Mouse (Mus musculus): ENCODE measurements around the gene Igll1. TPM values are rescaled to one million over a fixed set of nuclear protein-coding genes. Genes with fewer than 3 reads are reported as not detected.
A peak's percentile ranks its signal among the peaks of the same experiment; 100 is the strongest.

The Igll1 gene
- polyA plus RNA-seq, 1 experiment, result not detected

DNA sequence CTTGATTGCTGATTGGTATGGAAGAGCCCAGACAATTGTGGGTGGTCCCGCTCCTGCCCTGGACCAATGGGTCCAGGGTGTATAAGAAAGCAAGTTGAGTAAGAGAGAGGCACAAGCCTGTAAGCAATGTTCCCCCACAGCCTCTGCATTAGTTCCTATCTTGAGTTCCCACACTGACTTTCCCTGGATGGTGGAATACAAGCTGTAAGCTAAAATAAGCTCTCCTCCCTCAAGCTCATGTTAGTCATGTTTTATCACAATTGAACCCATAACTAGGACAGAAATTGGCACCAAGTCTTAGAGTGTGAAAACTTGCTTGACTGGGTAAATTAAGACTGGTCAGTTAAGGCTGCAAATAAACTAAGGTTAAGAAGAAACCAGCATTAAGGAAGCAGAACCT lies 8.2 kb downstream of the Igll1 start:
- H3K27ac ChIP-seq (ENCODE audit: insufficient read depth, low read length), result no peak overlapping the region
- DNase-seq (ENCODE audit: low read depth in 1 of 2, low spot score in 2 of 2), result no peak
- 76% methylated on average over 1 of the region's 1 CpGs for WGBS
- H3K4me3 ChIP-seq (ENCODE audit: extremely low read depth, insufficient read depth, insufficient read length), result no peak overlapping the region
- no peaks in the 10 kb centered on the region for H3K36me3 ChIP-seq (ENCODE audit: control insufficient read depth, insufficient read depth, low read length)
- no peaks in the 10 kb centered on the region for H3K27me3 ChIP-seq (ENCODE audit: control insufficient read depth, insufficient read depth, low read length)
- no peaks in the 10 kb centered on the region for H3K4me1 ChIP-seq (ENCODE audit: control insufficient read depth, insufficient read depth, insufficient read length)
- TF ChIP-seq POLR2A (IDR thresholded peaks at IDR 0.05; ENCODE audit: low read depth, low read length) (no peak), CTCF (IDR thresholded peaks at IDR 0.05; ENCODE audit: extremely low read depth, insufficient read depth, insufficient read length, insufficient replicate concordance) (no peak)

DNA sequence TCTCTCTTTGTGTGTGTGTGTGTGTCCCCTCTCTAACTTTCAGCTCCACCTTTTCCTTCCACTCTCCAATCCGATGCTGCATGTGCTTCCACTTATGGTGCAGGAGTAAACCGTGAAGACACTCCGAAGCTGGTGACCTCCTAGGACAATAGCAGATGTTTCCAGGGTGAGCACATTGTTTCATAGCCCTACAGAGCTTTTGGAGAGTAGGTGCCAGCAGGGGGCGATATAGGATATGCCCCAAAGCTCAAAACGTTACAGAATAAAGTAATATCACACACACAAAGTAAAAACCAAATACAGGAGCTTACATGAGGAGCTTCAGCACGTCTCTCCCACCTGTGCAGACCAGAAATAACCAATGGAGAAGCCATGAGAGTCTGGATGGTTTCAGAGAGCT lies 8.9 kb downstream of the Igll1 start:
- no peaks in the 10 kb centered on the region for H3K36me3 ChIP-seq (ENCODE audit: control insufficient read depth, insufficient read depth, low read length)
- no peak for TF ChIP-seq POLR2A (IDR thresholded peaks at IDR 0.05; ENCODE audit: low read depth, low read length)
- TF ChIP-seq CTCF (IDR thresholded peaks at IDR 0.05; ENCODE audit: extremely low read depth, insufficient read depth, insufficient read length, insufficient replicate concordance), result peak; percentile 30; the same call in 1 of the 2 replicates
- H3K27ac ChIP-seq (ENCODE audit: insufficient read depth, low read length), result no peak overlapping the region
- no peak overlapping the region for H3K4me3 ChIP-seq (ENCODE audit: extremely low read depth, insufficient read depth, insufficient read length)
- 6% methylated on average over 6 of the region's 6 CpGs for WGBS
- peak; percentile 28 to 50 for DNase-seq (ENCODE audit: low read depth in 1 of 2, low spot score in 2 of 2)
- H3K4me1 ChIP-seq (ENCODE audit: control insufficient read depth, insufficient read depth, insufficient read length), result no peaks in the 10 kb centered on the region
- no peaks in the 10 kb centered on the region for H3K27me3 ChIP-seq (ENCODE audit: control insufficient read depth, insufficient read depth, low read length)

DNA sequence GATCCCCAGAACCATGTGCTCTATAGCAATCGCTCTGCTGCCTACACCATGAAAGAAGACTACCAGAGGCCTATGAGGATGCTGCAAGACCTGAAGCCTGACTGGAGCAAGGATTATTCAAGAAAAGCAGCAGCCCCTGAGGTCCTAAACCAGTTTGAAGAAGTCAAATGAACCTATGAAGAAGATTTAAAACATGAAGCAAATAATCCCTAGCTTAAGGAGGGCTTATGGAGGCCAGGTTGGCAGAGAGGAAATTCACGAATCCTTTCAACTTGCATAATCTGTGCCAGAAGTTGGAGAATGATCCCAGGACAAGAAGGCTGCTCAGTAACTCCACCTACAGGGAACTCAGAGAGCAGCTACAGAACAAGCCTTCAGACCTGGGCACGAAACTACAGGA lies 11.4 kb downstream of the Igll1 start:
- Histone ChIP-seq H3K27ac (ENCODE audit: insufficient read depth, low read length) (no peak overlapping the region), H3K27me3 (ENCODE audit: control insufficient read depth, insufficient read depth, low read length) (no peaks in the 10 kb centered on the region), H3K4me1 (ENCODE audit: control insufficient read depth, insufficient read depth, insufficient read length) (no peaks in the 10 kb centered on the region), H3K36me3 (ENCODE audit: control insufficient read depth, insufficient read depth, low read length) (no peaks in the 10 kb centered on the region), H3K4me3 (ENCODE audit: extremely low read depth, insufficient read depth, insufficient read length) (no peak overlapping the region)
- no peak for TF ChIP-seq CTCF (IDR thresholded peaks at IDR 0.05; ENCODE audit: extremely low read depth, insufficient read depth, insufficient read length, insufficient replicate concordance)
- TF ChIP-seq POLR2A (IDR thresholded peaks at IDR 0.05; ENCODE audit: low read depth, low read length), result no peak
- WGBS, result 87% methylated on average over 3 of the region's 3 CpGs
- DNase-seq (ENCODE audit: low read depth in 1 of 2, low spot score in 2 of 2), result no peak

DNA sequence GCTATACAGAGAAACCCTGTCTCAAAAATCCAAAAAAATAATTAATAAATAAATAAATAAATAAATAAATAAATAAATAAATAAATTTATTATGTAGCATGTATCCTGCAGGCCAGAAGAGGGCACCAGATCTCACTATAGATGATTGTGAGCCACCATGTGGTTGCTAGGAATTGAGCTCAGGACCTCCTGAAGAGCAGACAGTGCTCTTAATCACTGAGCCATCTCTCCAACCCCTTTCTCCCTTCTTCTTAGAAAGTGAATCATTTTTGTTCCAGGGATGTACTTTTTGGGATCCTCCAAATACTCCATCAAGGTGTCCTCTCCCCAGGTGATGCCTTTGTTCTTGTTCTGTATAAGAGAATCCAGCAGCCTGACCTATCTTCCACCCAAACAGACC lies 14.6 kb downstream of the Igll1 start:
- no peak for DNase-seq (ENCODE audit: low read depth in 1 of 2, low spot score in 2 of 2)
- no peaks in the 10 kb centered on the region for H3K27me3 ChIP-seq (ENCODE audit: control insufficient read depth, insufficient read depth, low read length)
- no peaks in the 10 kb centered on the region for H3K36me3 ChIP-seq (ENCODE audit: control insufficient read depth, insufficient read depth, low read length)
- TF ChIP-seq CTCF (IDR thresholded peaks at IDR 0.05; ENCODE audit: extremely low read depth, insufficient read depth, insufficient read length, insufficient replicate concordance) (no peak), POLR2A (IDR thresholded peaks at IDR 0.05; ENCODE audit: low read depth, low read length) (no peak)
- H3K4me3 ChIP-seq (ENCODE audit: extremely low read depth, insufficient read depth, insufficient read length), result no peak overlapping the region
- no peaks in the 10 kb centered on the region for H3K4me1 ChIP-seq (ENCODE audit: control insufficient read depth, insufficient read depth, insufficient read length)
- no peak overlapping the region for H3K27ac ChIP-seq (ENCODE audit: insufficient read depth, low read length)

DNA sequence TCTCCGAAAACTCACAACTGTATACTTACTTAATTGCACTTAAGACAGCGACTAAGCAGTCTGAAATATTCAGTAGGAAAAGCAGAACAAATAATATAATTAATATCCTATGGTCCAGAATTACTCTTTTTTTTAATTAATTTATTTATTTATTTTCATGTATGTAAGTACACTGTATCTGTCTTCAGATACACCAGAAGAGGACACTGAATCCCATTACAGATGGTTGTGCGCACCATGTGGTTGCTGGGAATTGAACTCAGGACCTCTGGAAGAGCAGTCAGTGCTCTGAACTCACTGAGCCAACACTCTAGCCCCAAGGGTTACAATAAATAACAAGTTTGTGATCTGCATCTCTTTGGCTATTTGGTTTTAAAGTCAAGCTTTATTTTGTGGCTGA lies 34.1 kb downstream of the Igll1 start:
- no peak for DNase-seq (ENCODE audit: low read depth in 1 of 2, low spot score in 2 of 2)
- Histone ChIP-seq H3K27me3 (ENCODE audit: control insufficient read depth, insufficient read depth, low read length) (no peaks in the 10 kb centered on the region), H3K27ac (ENCODE audit: insufficient read depth, low read length) (no peak overlapping the region), H3K36me3 (ENCODE audit: control insufficient read depth, insufficient read depth, low read length) (no peaks in the 10 kb centered on the region), H3K4me3 (ENCODE audit: extremely low read depth, insufficient read depth, insufficient read length) (no peak overlapping the region), H3K4me1 (ENCODE audit: control insufficient read depth, insufficient read depth, insufficient read length) (peaks cover 6% of the 10 kb centered on the region; the same call in 1 of the 2 replicates)
- TF ChIP-seq CTCF (IDR thresholded peaks at IDR 0.05; ENCODE audit: extremely low read depth, insufficient read depth, insufficient read length, insufficient replicate concordance) (no peak), POLR2A (IDR thresholded peaks at IDR 0.05; ENCODE audit: low read depth, low read length) (no peak)
- 89% methylated on average over 3 of the region's 3 CpGs for WGBS

DNA sequence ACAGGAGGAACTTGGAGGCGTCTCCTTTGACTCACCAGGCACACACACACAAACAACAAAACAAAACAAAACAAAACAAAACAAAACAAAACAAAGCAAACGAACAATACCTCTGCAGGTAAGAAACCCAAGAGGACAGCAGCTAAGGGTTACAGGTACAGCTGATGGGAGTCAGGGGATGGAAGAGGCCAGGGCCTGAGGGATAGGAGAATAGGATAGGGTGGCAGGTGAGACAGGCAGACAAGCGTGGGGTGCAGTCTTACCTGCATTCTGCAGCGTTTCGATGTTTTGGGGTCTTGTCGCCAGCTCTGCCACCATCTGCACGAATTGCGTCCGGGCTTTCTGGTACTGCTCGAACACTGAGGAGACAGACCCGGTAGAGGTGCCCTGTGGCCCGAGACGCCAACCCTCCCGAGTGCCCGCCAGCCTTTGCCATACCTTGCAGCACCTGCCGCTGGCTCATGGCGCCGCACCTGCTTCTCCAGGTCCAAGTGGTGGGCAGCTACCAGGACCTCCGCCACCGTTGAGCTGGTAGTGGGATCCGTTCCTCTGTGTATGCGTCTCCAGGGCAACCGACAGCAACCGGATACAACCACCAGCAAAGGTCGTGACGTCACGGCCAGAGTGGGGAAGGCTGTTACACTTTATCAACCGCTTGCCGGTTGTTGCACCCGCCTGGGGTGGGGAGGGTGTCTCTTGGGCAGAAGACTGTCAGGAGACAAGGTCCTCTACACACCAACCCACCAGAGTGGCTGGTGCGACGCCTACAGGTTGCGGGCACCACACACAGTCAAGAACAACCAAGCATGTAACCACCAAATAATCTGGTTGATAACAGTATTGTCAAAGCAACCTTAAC lies 34.8 kb downstream of the Igll1 start, which contains the start of gene Spag6l:
TSS of gene Spag6l (minus strand) at position 700 of the 859 bp plus-strand sequence.
- WGBS, result 5% methylated on average over 33 of the region's 33 CpGs
- Histone ChIP-seq H3K27me3 (ENCODE audit: control insufficient read depth, insufficient read depth, low read length) (no peaks in the 10 kb centered on the region), H3K4me3 (ENCODE audit: extremely low read depth, insufficient read depth, insufficient read length) (peak within 1 kb of the TSS; percentile 53), H3K36me3 (ENCODE audit: control insufficient read depth, insufficient read depth, low read length) (no peaks in the 10 kb centered on the region), H3K27ac (ENCODE audit: insufficient read depth, low read length) (no peak within 1 kb of the TSS), H3K4me1 (ENCODE audit: control insufficient read depth, insufficient read depth, insufficient read length) (peaks cover 6% of the 10 kb centered on the region; the same call in 1 of the 2 replicates)
- peak; percentile 61 to 79 for DNase-seq (ENCODE audit: low read depth in 1 of 2, low spot score in 2 of 2)
- TF ChIP-seq POLR2A (IDR thresholded peaks at IDR 0.05; ENCODE audit: low read depth, low read length) (no peak), CTCF (IDR thresholded peaks at IDR 0.05; ENCODE audit: extremely low read depth, insufficient read depth, insufficient read length, insufficient replicate concordance) (no peak)

DNA sequence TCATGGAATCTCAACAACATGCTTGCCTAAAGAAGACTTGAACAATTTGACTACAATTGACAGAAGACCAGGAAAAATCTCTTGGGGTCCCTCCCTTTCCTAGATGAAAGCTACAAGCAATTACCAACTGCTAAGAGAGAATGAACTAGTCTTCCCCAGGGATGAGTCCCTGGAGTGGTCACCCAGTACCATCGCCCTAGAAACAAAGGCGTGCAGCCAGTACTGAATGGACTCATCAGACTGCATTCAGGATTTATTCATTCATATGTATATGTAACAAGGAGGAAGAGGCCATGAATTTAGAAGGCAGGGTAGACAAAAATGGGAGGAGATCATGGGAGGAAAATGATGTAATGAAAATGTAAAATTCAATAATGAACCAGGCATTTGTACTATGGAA lies 37.6 kb downstream of the Igll1 start:
- Histone ChIP-seq H3K4me1 (ENCODE audit: control insufficient read depth, insufficient read depth, insufficient read length) (peaks cover 6% of the 10 kb centered on the region; the same call in 1 of the 2 replicates), H3K27ac (ENCODE audit: insufficient read depth, low read length) (no peak overlapping the region), H3K27me3 (ENCODE audit: control insufficient read depth, insufficient read depth, low read length) (no peaks in the 10 kb centered on the region), H3K4me3 (ENCODE audit: extremely low read depth, insufficient read depth, insufficient read length) (no peak overlapping the region), H3K36me3 (ENCODE audit: control insufficient read depth, insufficient read depth, low read length) (no peaks in the 10 kb centered on the region)
- WGBS, result 95% methylated on average over 2 of the region's 2 CpGs
- TF ChIP-seq POLR2A (IDR thresholded peaks at IDR 0.05; ENCODE audit: low read depth, low read length) (no peak), CTCF (IDR thresholded peaks at IDR 0.05; ENCODE audit: extremely low read depth, insufficient read depth, insufficient read length, insufficient replicate concordance) (no peak)
- DNase-seq (ENCODE audit: low read depth in 1 of 2, low spot score in 2 of 2), result no peak

Measured in spleen, adult 2 months (tissue).